Mouse (Mus musculus) liver, postnatal 0 days (tissue): ENCODE results near the gene Wdr43.

ENCODE experiments used
- CTCF ChIP-seq: sonication (generic); IDR thresholded peaks from 2 replicates; pipeline ENCODE4 v1.5.1; 2016; ENCODE audit warnings: antibody characterized with exemption, low read depth
- EP300 ChIP-seq: IDR thresholded peaks from 2 replicates; pipeline ENCODE4 v1.6.1; 2016; ENCODE audit warnings: antibody characterized with exemption, low read depth, mild to moderate bottlenecking

GRCm38 (mm10) chr17:71669511-71669910, 53.8 kb downstream of the Wdr43 start:
- TF ChIP-seq CTCF: peak; percentile 40
- TF ChIP-seq EP300: no peak
